Mouse (Mus musculus): ENCODE data around the gene Med18.

DNA sequence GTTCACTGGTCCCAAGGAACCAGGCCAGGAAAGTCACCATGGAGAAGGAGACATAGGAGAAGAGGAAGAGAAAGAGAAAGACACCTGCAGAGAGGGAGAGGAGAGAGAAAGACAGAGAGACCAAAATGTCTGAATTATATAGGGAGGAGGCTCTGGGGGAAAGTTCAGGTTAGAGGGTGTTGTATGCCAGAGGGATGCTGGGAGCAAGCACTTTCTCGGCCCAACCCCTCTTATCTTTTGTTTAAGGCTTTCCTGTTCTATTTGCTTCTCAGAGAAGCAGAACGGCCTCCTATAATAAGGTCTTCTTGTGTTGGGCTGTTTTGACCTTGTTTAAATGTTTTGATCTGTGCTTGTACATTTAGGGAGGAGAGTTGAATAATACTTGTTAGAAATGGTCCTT, 37.7 kb downstream of the Med18 start:
- no peak for TF ChIP-seq CTCF (IDR thresholded peaks at IDR 0.05; ENCODE audit: low read depth)
- no peak for TF ChIP-seq EP300 (IDR thresholded peaks at IDR 0.05; ENCODE audit: low read depth)

Measured in heart, postnatal 0 days (tissue).